Mouse (Mus musculus) cerebellum, adult 11-12 months (tissue): ENCODE results near the gene Pth2.

Experiments
- DNase-seq: peaks from one replicate; pipeline ENCODE4 v3.0.0; 2022

The Pth2 gene

GRCm38 (mm10) chr7:45198961-45199360, 18.2 kb downstream of the Pth2 start:
- DNase-seq = peak; percentile 55

GRCm38 (mm10) chr7:45202654-45203053, 21.9 kb downstream of the Pth2 start:
- no peak for DNase-seq

GRCm38 (mm10) chr7:45204380-45205143, 23.8 kb downstream of the Pth2 start, which contains the start of gene Ccdc155:
Gene Ccdc155 (minus strand): TSS chr7:45204892.
- DNase-seq = peak; percentile 97

GRCm38 (mm10) chr7:45208260-45208659, 27.5 kb downstream of the Pth2 start:
- no peak for DNase-seq

DNA sequence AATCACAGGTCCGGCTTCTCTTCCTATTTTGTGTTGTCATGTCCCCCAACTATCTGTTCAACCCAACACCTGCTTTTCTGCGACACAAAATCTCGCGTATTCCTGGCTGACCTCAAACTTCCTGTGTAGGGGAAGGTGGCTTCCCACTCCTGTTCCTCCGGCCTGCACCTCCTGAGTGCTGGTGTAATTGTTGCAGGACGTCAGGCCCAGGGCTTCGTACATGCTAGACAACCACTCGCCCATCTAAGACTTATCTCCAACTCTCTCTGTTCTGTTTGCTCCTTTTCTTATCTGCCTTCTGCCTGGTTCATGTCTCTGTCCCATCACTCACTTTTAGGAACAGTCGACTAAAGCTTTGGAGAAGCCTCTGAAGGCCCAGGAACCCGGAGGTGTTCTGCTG, 30.3 kb downstream of the Pth2 start:
- no peak for DNase-seq

- no peak for DNase-seq
These were observed 31.1 kb downstream of the Pth2 start, which contains the start of gene Dkkl1 for GRCm38 (mm10) chr7:45211851-45212251. Gene Dkkl1 (minus strand): TSS chr7:45212147.

GRCm38 (mm10) chr7:45212356-45212755, 31.6 kb downstream of the Pth2 start:
- DNase-seq = no peak

- no peak for DNase-seq
These were observed 32.9 kb downstream of the Pth2 start for GRCm38 (mm10) chr7:45213708-45214107.

- DNase-seq = no peak
These were observed 35.1 kb downstream of the Pth2 start, which contains the start of gene Tead2 for GRCm38 (mm10) chr7:45215673-45216441. Gene Tead2 (plus strand): TSS chr7:45215753.

DNA sequence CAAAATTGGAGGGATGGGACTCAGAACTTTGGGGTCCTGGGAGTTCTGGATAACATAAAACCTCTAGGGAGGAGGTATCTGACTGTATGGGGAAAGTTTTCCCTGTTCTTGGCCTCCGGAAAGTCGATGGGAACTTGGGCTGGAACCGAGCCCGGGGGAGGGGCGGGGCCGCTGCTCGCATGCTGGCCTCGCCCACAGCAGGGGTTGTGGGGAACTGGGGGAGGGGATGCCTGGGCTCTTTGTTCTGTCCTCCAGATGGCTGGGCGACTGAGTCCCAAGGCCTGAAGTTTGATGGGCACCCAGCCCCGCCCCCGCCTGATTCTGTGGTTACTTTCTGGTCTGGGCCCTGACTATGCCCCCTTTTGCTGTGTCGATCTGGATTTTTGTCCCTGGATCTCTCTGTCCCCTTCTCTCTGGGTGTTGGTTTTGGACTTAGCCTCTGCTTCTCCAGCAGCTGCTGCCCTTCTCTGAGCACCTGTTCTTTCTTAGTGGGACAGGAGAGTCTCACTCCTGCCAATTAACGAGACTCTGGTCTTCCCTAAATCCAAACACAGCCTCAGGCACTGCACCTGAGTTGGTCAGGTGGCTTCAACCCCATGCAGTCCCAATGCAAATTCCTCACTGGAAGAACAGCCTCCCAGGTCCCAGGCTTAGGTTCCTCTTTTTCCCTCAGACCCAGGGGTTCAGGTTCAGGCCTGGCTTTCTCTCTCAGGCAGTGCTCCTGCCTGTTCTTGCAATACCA, 35.8 kb downstream of the Pth2 start:
- no peak for DNase-seq

- no peak for DNase-seq
These were observed 40.9 kb downstream of the Pth2 start for GRCm38 (mm10) chr7:45221680-45222079.

DNA sequence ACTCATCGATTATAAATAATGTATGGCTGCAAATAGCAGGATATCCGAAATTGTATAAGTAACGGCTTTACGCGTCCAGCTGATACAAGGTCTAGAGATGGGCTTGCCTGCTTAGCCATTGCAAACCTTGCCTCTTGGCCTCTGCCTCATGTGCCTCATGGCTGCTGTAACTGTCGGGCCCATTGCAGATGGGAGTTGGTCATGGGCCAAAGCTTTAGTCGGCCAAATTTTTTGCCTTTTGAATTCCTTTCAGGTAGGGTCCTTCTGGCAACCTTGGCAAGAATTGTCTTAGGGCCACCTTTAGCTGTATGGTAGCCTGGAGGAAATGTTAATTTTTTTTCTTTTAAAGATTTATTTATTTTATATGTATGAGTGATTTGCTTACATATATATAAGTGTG, 44.0 kb downstream of the Pth2 start:
- DNase-seq = no peak

DNA sequence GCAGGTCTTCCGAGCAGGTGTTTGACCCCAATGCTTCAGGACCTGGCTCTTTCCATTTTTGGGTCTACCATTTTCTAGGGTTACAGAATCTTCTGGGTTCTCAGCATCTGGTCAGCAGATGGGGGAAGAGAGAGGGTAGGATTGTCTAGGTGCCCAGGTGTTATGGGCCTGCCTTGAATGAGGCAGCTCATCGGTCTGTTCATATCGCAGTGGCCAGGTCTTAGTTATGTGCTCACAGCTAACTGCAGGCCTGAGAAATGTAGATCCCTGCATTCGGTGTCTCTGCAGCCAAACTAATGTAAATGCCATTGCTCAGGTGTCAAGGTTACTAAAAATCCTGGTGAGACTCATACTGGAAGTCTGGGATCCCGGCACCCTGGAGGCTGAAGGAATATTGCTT, 45.6 kb downstream of the Pth2 start:
- DNase-seq = no peak

GRCm38 (mm10) chr7:45228548-45228947, 47.8 kb downstream of the Pth2 start:
- DNase-seq = no peak

DNA sequence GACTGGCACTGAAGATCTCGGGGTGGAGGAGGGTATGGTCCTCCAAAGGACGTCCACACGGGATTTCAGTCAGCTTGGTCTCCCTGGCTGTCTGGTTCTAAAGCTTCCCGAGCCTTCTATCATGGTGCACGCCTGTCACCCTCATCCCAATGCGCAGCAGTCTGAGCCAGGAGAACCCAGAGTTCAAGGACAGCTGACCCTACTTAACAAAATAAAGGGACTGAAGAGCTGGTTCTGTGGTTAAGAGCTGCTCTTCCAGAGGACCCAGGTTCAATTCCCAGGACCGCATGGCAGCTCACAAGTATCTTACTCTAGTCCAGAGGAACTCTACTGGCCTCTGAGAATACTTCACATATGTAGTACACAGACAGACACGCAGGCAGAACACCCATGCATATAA, 48.3 kb downstream of the Pth2 start:
- no peak for DNase-seq

DNA sequence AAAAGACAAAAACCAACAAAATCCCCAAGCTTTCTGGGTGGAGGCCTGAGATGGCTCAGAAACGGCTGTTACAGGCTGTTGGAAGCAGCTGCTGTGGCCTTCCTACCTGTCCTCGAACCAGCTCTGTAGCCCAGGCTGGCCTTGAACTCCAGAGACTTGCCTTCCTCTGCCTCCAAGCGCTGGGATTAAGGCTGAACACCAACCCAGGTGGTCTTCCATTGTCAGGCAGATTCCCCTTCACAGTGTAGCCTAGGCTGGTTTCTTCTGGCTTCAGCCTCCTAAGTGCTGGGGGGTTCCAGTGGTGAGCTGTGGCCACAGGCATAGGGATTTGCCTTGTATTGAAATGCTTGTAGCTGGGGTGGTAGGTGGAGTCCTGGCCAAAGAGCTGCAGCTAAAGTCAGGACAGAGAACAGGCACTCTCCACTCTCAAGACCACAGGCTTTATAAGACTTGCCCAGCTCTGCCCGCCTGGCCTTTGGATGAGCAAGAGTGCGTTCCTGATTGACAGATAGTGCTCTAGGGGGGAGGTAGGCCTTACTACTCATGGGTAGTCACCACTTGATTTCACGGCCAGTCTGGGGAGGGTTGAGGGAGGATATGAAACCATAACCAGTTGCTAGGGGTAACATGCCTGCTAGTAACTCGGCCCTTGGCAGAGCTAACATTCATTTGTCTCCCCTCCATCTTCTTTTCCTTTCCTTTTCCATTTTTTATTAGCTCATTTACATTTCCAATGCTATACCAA, 48.8 kb downstream of the Pth2 start:
- no peak for DNase-seq

DNA sequence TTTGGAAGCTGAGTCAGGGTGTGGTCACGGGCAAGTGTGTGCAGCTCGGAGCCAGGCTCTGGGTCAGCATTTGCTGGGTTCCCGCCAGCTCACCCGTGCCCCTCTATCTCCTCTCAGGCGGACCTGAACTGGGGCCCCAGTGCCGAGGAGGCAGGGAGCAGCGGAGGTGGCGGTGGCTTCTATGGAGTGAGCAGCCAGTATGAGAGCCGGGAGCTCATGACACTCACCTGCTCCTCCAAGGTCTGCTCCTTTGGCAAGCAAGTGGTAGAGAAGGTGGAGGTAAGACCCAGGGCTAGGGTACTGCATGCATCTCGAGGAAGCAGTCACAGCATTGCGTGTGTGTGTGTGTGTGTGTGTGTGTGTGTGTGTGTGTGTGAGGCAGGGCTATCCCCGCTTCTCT, 50.4 kb downstream of the Pth2 start:
- DNase-seq = no peak
